Mouse (Mus musculus): ENCODE data around the gene Ctsc.

The Ctsc gene

DNA sequence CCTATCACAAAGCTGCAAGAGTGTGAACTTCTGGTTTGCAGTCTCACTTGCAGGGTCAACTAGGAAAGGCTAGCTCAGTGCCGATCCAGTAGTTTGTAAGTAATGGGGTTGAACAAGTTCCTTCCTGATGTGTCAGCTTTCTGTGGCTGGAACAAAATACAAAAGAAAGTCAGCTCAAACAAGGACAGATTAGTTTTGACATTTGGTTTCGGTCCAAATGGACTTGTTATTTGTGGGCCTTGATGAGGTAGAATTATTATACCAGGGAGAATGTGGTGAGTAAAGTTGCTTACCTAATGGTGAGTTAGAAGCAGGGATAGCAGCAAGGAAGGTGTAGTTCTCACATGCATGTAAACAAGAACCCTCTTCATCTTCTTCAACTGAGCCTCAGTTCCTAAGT lies 44.5 kb downstream of the Ctsc start:
- no peak for TF ChIP-seq GATA4 (IDR thresholded peaks at IDR 0.05; ENCODE audit: insufficient replicate concordance, low read length)

GRCm38 (mm10) chr7:88327495-88327894 lies 49.6 kb downstream of the Ctsc start:
- no peak for TF ChIP-seq GATA4 (IDR thresholded peaks at IDR 0.05; ENCODE audit: insufficient replicate concordance, low read length)

DNA sequence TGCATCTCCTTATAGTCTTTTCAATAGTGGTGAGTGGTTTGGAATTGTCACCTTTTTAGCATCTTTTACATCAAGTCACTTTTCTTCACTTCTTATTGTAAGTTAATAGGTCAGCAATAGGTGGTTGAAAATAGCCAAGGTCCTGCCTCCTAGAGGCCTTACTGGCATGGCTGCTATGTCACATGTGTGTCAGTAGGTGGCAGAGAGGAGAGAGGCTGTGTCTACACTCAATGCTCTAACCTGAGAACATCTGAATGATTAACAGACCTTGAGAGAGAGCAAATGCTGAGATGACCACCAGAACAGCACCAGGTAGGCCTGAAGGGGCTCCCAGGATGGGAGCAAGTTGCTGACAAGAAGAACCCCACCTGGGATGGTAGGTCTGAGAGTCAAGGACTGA lies 65.9 kb downstream of the Ctsc start:
- no peak for TF ChIP-seq GATA4 (IDR thresholded peaks at IDR 0.05; ENCODE audit: insufficient replicate concordance, low read length)

- TF ChIP-seq GATA4 (IDR thresholded peaks at IDR 0.05; ENCODE audit: insufficient replicate concordance, low read length): no peak
Measured at GRCm38 (mm10) chr7:88346035-88346434, 68.2 kb downstream of the Ctsc start.

- TF ChIP-seq GATA4 (IDR thresholded peaks at IDR 0.05; ENCODE audit: insufficient replicate concordance, low read length): no peak
Measured at GRCm38 (mm10) chr7:88356871-88357776, 79.2 kb downstream of the Ctsc start.

DNA sequence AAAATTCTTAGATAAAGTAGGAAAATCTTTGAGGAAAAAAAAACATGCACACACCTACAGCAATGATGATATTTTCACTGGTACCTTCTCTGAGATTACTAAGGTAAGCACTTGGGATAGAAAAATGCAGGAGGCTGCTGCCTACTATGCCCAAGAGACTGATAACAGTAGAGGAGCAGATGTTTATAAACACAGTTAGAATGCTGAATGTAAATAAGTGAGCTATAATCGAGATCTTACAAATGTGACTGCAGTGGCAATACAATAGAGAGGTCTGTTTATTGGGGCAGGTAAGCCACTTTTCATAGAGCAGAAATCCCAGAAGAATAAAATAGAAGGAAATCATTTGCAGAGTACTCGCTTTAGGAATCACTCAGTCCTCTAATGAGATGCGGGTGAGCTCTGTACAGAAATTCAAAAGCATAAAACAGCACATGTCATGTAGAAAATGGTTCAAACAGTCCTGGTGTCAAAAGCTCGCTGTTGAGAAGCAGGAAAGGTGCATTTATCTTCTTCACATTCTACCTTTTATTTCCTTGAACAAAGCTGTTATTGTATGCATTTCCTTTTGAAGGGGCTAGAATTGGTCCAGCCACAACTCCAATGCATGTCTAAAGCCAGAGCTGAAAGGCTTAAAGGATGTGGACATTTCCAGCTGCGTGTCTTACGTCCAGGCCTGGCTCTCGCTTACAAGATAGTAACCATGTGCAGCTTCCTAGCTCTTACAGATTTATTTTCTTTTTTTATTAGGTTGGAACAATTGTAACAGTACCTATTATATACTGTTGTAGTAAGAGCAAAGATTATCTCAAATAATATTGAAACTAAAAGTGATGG lies 80.4 kb downstream of the Ctsc start:
- TF ChIP-seq GATA4 (IDR thresholded peaks at IDR 0.05; ENCODE audit: insufficient replicate concordance, low read length): no peak
